Mouse (Mus musculus) midbrain, postnatal 0 days (tissue): ENCODE measurements around the gene Gm20696. TPM values are rescaled to one million over a fixed set of nuclear protein-coding genes. Genes with fewer than 3 reads are reported as not detected.

Source experiments
- ATAC-seq: fragments of 200-750 bp; cut with Nextera tagmentation; 2 replicates; pipeline ENCODE4 v1.8.0; 2017; ENCODE audit warnings: moderate number of reproducible peaks, mild to moderate bottlenecking, moderate TSS enrichment, moderate library complexity; ENCODE audit not compliant: low FRiP score
- DNase-seq: peaks from one replicate; pipeline ENCODE4 v3.0.0-alpha.2; 2015; ENCODE audit warnings: low spot score
- H3K27ac ChIP-seq: fragments of 300-500 bp; sonication (generic); 2 replicates; pipeline ENCODE4 v1.5.1; 2014; ENCODE audit warnings: low read depth, mild to moderate bottlenecking, low read length, mixed read lengths
- H3K27me3 ChIP-seq: fragments of 300-500 bp; sonication (generic); 2 replicates; pipeline ENCODE4 v1.6.1; 2014; ENCODE audit warnings: low read length, control low read depth, mixed read lengths; ENCODE audit not compliant: insufficient read depth
- H3K36me3 ChIP-seq: fragments of 300-500 bp; sonication (generic); 2 replicates; pipeline ENCODE4 v1.6.1; 2014; ENCODE audit warnings: low read length, control low read depth, mixed read lengths; ENCODE audit not compliant: insufficient read depth
- H3K4me1 ChIP-seq: fragments of 300-500 bp; sonication (generic); 2 replicates; pipeline ENCODE4 v1.6.1; 2014; ENCODE audit warnings: mild to moderate bottlenecking, control low read depth, antibody characterized with exemption, low read length, mixed read lengths; ENCODE audit not compliant: insufficient read depth
- H3K4me2 ChIP-seq: fragments of 300-500 bp; sonication (generic); 2 replicates; pipeline ENCODE4 v1.6.1; 2014; ENCODE audit warnings: low read depth, mild to moderate bottlenecking, low read length, mixed read lengths; ENCODE audit not compliant: poor library complexity, severe bottlenecking
- H3K4me3 ChIP-seq: fragments of 300-500 bp; sonication (generic); 2 replicates; pipeline ENCODE4 v1.5.1; 2014; ENCODE audit warnings: low read depth, mild to moderate bottlenecking, low read length, moderate library complexity
- H3K9ac ChIP-seq: fragments of 300-500 bp; sonication (generic); replicated peaks from 2 replicates; pipeline ENCODE4 v1.6.1; 2014; ENCODE audit warnings: mild to moderate bottlenecking, low read length, moderate library complexity, mixed read lengths; ENCODE audit not compliant: poor library complexity, severe bottlenecking
- H3K9me3 ChIP-seq: fragments of 300-500 bp; sonication (generic); 2 replicates; pipeline ENCODE4 v1.6.1; 2016; ENCODE audit warnings: low read length, control low read depth
- CTCF ChIP-seq: IDR thresholded peaks from 2 replicates; pipeline ENCODE4 v1.5.1; 2016; ENCODE audit warnings: antibody characterized with exemption, mild to moderate bottlenecking
- WGBS: fragments of 180-500 bp; shearing (Covaris S2); extraction: QIAGEN DNeasy Blood & Tissue Kit; methylation state at CpG from one replicate; pipeline ENCODE4 v1.1.7; 2014; 5-methylcytosine and 5-hydroxymethylcytosine counted together
- polyA plus RNA-seq: library from polyadenylated mRNA; unstranded; fragments of >200 nt; fragmentation: Nextera tagmentation; extraction: Ambion mirVana; gene quantifications from 2 replicates; pipeline ENCODE4 v1.2.1, GENCODE M21; 2015
- total RNA-seq: library from RNA; depleted of rRNA; stranded (reverse); fragments of >200 nt; gene quantifications from 2 replicates; pipeline ENCODE4 v1.2.3, GENCODE M21; 2014

Gm20696 gene
- total and polyA plus RNA-seq, 2 experiments from 2014 or later: 1.1 to 2.9 TPM

- ATAC-seq: no peak
- no peak for DNase-seq
- no peak for TF ChIP-seq CTCF
- Histone ChIP-seq H3K4me2 (no peak overlapping the region), H3K4me1 (no peaks in the 10 kb centered on the region), H3K36me3 (no peaks in the 10 kb centered on the region), H3K27me3 (no peaks in the 10 kb centered on the region), H3K4me3 (no peak overlapping the region), H3K9ac (no peak overlapping the region), H3K27ac (no peak overlapping the region), H3K9me3 (no peaks in the 10 kb centered on the region)
- 88% methylated on average over 9 of the region's 9 CpGs for WGBS
Measured at GRCm38 (mm10) chr6:99359036-99359698, 307.4 kb downstream of the Gm20696 start.

GRCm38 (mm10) chr6:99357931-99358330 lies 308.7 kb downstream of the Gm20696 start:
- Histone ChIP-seq H3K9me3 (no peaks in the 10 kb centered on the region), H3K36me3 (no peaks in the 10 kb centered on the region), H3K4me1 (no peaks in the 10 kb centered on the region), H3K27me3 (no peaks in the 10 kb centered on the region), H3K4me3 (no peak overlapping the region), H3K4me2 (no peak overlapping the region), H3K27ac (no peak overlapping the region), H3K9ac (no peak overlapping the region)
- DNase-seq: no peak
- TF ChIP-seq CTCF: no peak
- WGBS: 86% methylated on average over 2 of the region's 2 CpGs
- no peak for ATAC-seq

GRCm38 (mm10) chr6:99354338-99354737 lies 312.3 kb downstream of the Gm20696 start:
- no peaks in the 10 kb centered on the region for H3K4me1 ChIP-seq
- no peak overlapping the region for H3K4me3 ChIP-seq
- no peak overlapping the region for H3K27ac ChIP-seq
- H3K9ac ChIP-seq: no peak overlapping the region
- H3K9me3 ChIP-seq: no peaks in the 10 kb centered on the region
- 80% methylated on average over 2 of the region's 2 CpGs for WGBS
- H3K4me2 ChIP-seq: no peak overlapping the region
- no peaks in the 10 kb centered on the region for H3K36me3 ChIP-seq
- ATAC-seq: no peak
- TF ChIP-seq CTCF: no peak
- H3K27me3 ChIP-seq: no peaks in the 10 kb centered on the region
- no peak for DNase-seq

- no peak for DNase-seq
- H3K27ac ChIP-seq: no peak overlapping the region
- no peaks in the 10 kb centered on the region for H3K4me1 ChIP-seq
- no peak overlapping the region for H3K4me2 ChIP-seq
- no peak for TF ChIP-seq CTCF
- no peaks in the 10 kb centered on the region for H3K27me3 ChIP-seq
- H3K4me3 ChIP-seq: no peak overlapping the region
- H3K36me3 ChIP-seq: no peaks in the 10 kb centered on the region
- WGBS: 87% methylated on average over 2 of the region's 2 CpGs
- H3K9ac ChIP-seq: no peak overlapping the region
- ATAC-seq: no peak
- H3K9me3 ChIP-seq: no peaks in the 10 kb centered on the region
Measured at GRCm38 (mm10) chr6:99353441-99353840, 313.2 kb downstream of the Gm20696 start.

GRCm38 (mm10) chr6:99350566-99350965 lies 316.0 kb downstream of the Gm20696 start:
- H3K9ac ChIP-seq: no peak overlapping the region
- H3K4me3 ChIP-seq: no peak overlapping the region
- no peak overlapping the region for H3K4me2 ChIP-seq
- no peaks in the 10 kb centered on the region for H3K9me3 ChIP-seq
- no peaks in the 10 kb centered on the region for H3K4me1 ChIP-seq
- WGBS: 89% methylated on average over 3 of the region's 3 CpGs
- no peak for TF ChIP-seq CTCF
- H3K27ac ChIP-seq: no peak overlapping the region
- H3K36me3 ChIP-seq: no peaks in the 10 kb centered on the region
- no peaks in the 10 kb centered on the region for H3K27me3 ChIP-seq
- DNase-seq: no peak
- ATAC-seq: no peak

GRCm38 (mm10) chr6:99350156-99350555 lies 316.4 kb downstream of the Gm20696 start:
- no peak for TF ChIP-seq CTCF
- Histone ChIP-seq H3K4me2 (no peak overlapping the region), H3K4me3 (no peak overlapping the region), H3K9me3 (no peaks in the 10 kb centered on the region), H3K36me3 (no peaks in the 10 kb centered on the region), H3K27me3 (no peaks in the 10 kb centered on the region), H3K9ac (no peak overlapping the region), H3K27ac (no peak overlapping the region), H3K4me1 (no peaks in the 10 kb centered on the region)
- 91% methylated on average over 5 of the region's 5 CpGs for WGBS
- no peak for DNase-seq
- ATAC-seq: no peak
